14 mouse cellular contexts compared by ENCODE assay signal in the genomic region with DNA sequence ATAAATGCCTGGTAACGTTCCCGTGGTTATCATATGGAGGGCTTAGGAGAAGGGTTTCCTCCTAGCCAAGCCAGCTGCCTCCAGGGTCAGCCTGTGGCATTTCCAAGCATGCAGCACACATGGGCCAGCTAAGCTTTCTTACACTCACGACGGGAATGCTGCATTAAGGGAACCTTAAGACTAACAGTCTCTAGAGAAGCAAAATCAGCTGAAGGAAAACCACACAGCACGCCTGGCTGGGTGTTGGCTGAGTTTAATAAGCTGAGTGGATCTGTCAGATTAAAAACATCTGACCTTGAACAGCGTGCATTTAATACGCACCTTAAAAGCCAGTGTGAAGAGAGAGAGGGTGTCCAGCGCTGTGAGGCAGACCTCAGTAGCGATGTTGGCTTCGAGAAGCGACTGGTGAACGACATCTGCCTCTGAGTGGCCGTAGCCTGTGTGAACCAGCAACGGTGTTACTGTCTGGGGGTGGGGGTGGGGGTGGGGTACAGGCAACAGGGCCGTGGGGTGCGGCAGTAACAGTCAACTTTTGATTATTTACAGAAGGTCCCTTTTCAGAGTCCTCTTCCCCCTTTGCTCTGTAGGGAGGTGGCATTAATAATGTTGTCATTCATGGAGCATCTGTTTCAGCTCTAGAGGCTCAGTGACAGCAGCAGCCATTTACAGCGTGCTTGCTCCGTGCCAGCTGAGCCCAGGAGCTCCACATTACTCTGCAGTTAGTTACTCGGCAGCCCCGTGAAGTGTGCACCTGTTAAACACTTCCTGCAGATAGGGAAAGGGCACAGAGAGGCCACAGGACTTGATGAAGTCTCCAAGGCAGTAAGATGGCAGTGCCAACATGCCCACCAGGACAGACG.
A peak's percentile ranks its signal among the peaks of the same experiment; 100 is the strongest.
DNase-seq lines count a peak whose midpoint lies in the region; ATAC-seq and TF ChIP-seq lines count a peak whose summit lies in the region.
"Had no signal": no experiment of that assay in that cellular context is flagged by ENCODE, and none has a peak within 500 bp of the region (broad histone marks: within the 10 kb centered on the region; RNA-seq: fewer than 3 reads in every experiment).

No protein-coding gene starts in this region.

- peak overlapping the region; percentile 44 for H3K4me2 ChIP-seq in heart, embryonic 14.5 days (ENCODE audit: low read length)
- no peak overlapping the region for H3K4me2 ChIP-seq in neural tube, embryonic 11.5 days (ENCODE audit: low read depth)
- H3K4me2 ChIP-seq in limb, embryonic 12.5 days, result peak overlapping the region; percentile 39
- H3K4me2 ChIP-seq: liver, embryonic 13.5 days; midbrain, embryonic 12.5 days had no signal

- ATAC-seq in heart, embryonic 14.5 days (ENCODE audit: insufficient number of reproducible peaks, insufficient read depth, low FRiP score, low read depth), result no peak
- ATAC-seq in neural tube, embryonic 11.5 days (ENCODE audit: insufficient read depth, low FRiP score, low TSS enrichment), result peak; percentile 52; the same call in 1 of the 2 replicates
- 0 out of 2 replicates have a peak, but pooled peaks have one; percentile 10 for ATAC-seq in limb, embryonic 12.5 days (ENCODE audit: insufficient number of reproducible peaks, insufficient read depth, low FRiP score, low TSS enrichment, low read depth)

- no peak for DNase-seq in heart, embryonic 10.5 days (ENCODE audit: low spot score)
- DNase-seq in neural tube, embryonic 11.5 days (ENCODE audit: low spot score), result no peak
- DNase-seq in neural tube, embryonic 10.5 days (ENCODE audit: extremely low spot score, low spot score), result no peak
- peak; percentile 39 for DNase-seq in retina, postnatal 1 day
- no peak for DNase-seq in adrenal gland, postnatal 10 days
- no peak for DNase-seq in cerebellum, adult 2 months
- DNase-seq: adrenal gland, postnatal 14 days; heart, adult 11 months; liver, embryonic 13.5 days; lung, postnatal 10 days; right cerebral cortex, postnatal 25 days had no signal

- H3K4me1 ChIP-seq in heart, embryonic 14.5 days (ENCODE audit: control insufficient read depth in 2 of 2, insufficient read depth in 2 of 2, low read length in 2 of 2), result peaks cover 2 to 15% of the 10 kb centered on the region in 2 experiments; a peak in 2 of 4 replicates
- peaks cover 18% of the 10 kb centered on the region for H3K4me1 ChIP-seq in heart, embryonic 10.5 days
- H3K4me1 ChIP-seq in neural tube, embryonic 11.5 days (ENCODE audit: control insufficient read depth, insufficient read depth, low read length), result peaks cover 10% of the 10 kb centered on the region; the same call in 1 of the 2 replicates
- peaks cover 16% of the 10 kb centered on the region for H3K4me1 ChIP-seq in limb, embryonic 12.5 days (replicated peaks)
- peaks cover 11% of the 10 kb centered on the region for H3K4me1 ChIP-seq in cerebellum, adult 2 months (ENCODE audit: control insufficient read depth, insufficient read depth, low read length)

- no peaks in the 10 kb centered on the region for H3K9me3 ChIP-seq in heart, embryonic 14.5 days (ENCODE audit: control insufficient read depth, low read length)
- no peaks in the 10 kb centered on the region for H3K9me3 ChIP-seq in heart, embryonic 10.5 days
- no peaks in the 10 kb centered on the region for H3K9me3 ChIP-seq in neural tube, embryonic 11.5 days (ENCODE audit: control insufficient read depth, low read length)
- no peaks in the 10 kb centered on the region for H3K9me3 ChIP-seq in limb, embryonic 12.5 days
- H3K9me3 ChIP-seq: liver, embryonic 13.5 days; midbrain, embryonic 12.5 days had no signal

- H3K36me3 ChIP-seq in heart, embryonic 14.5 days (ENCODE audit: control insufficient read depth, insufficient read depth, low read length), result 0 out of 2 replicates have a peak, but pooled peaks cover 7% of the 10 kb centered on the region
- H3K36me3 ChIP-seq in heart, embryonic 10.5 days, result peaks cover 10% of the 10 kb centered on the region; the same call in 1 of the 2 replicates
- no peaks in the 10 kb centered on the region for H3K36me3 ChIP-seq in neural tube, embryonic 11.5 days (ENCODE audit: control insufficient read depth, insufficient read depth, low read length)
- H3K36me3 ChIP-seq in limb, embryonic 12.5 days, result no peaks in the 10 kb centered on the region
- H3K36me3 ChIP-seq: liver, embryonic 13.5 days; midbrain, embryonic 12.5 days had no signal

- no peaks in the 10 kb centered on the region for H3K27me3 ChIP-seq in heart, embryonic 14.5 days (ENCODE audit: control insufficient read depth, insufficient read depth, low read length)
- no peaks in the 10 kb centered on the region for H3K27me3 ChIP-seq in heart, embryonic 10.5 days (ENCODE audit: insufficient read depth, poor library complexity, severe bottlenecking)
- no peaks in the 10 kb centered on the region for H3K27me3 ChIP-seq in neural tube, embryonic 11.5 days (ENCODE audit: control insufficient read depth, insufficient read depth, low read length)
- 0 out of 2 replicates have a peak, but pooled peaks cover 8% of the 10 kb centered on the region for H3K27me3 ChIP-seq in limb, embryonic 12.5 days
- H3K27me3 ChIP-seq in cerebellum, adult 2 months (ENCODE audit: control insufficient read depth, insufficient read depth, low read length), result no peaks in the 10 kb centered on the region
- H3K27me3 ChIP-seq: liver, embryonic 13.5 days; midbrain, embryonic 12.5 days had no signal

- no peak for TF ChIP-seq CTCF in cerebellum, adult 2 months (IDR thresholded peaks at IDR 0.05; ENCODE audit: borderline replicate concordance, insufficient read depth, low read depth, low read length)

- peak overlapping the region; percentile 38; the same call in 1 of the 2 replicates for H3K9ac ChIP-seq in heart, embryonic 14.5 days (ENCODE audit: low read length)
- no peak overlapping the region for H3K9ac ChIP-seq in neural tube, embryonic 11.5 days (ENCODE audit: low read length)
- H3K9ac ChIP-seq in limb, embryonic 12.5 days (replicated peaks), result no peak overlapping the region
- H3K9ac ChIP-seq: liver, embryonic 13.5 days; midbrain, embryonic 12.5 days had no signal

- H3K27ac ChIP-seq in heart, embryonic 14.5 days (replicated peaks in 1 of 2; ENCODE audit: control insufficient read depth in 1 of 2, insufficient read depth in 1 of 2, low read depth in 2 of 2, low read length in 2 of 2), result no peak overlapping the region
- H3K27ac ChIP-seq in heart, embryonic 10.5 days, result no peak overlapping the region
- no peak overlapping the region for H3K27ac ChIP-seq in neural tube, embryonic 11.5 days (ENCODE audit: low read depth, low read length)
- no peak overlapping the region for H3K27ac ChIP-seq in limb, embryonic 12.5 days
- H3K27ac ChIP-seq in cerebellum, adult 2 months (ENCODE audit: insufficient read depth, low read length), result no peak overlapping the region
- H3K27ac ChIP-seq: liver, embryonic 13.5 days; midbrain, embryonic 12.5 days had no signal

- H3K4me3 ChIP-seq in heart, embryonic 14.5 days (ENCODE audit: control insufficient read depth in 1 of 2, insufficient read depth in 1 of 2, low read depth in 1 of 2, low read length in 2 of 2), result no peak overlapping the region
- H3K4me3 ChIP-seq in heart, embryonic 10.5 days, result no peak overlapping the region
- H3K4me3 ChIP-seq in neural tube, embryonic 11.5 days (ENCODE audit: low read depth, low read length), result no peak overlapping the region
- H3K4me3 ChIP-seq in limb, embryonic 12.5 days (replicated peaks), result no peak overlapping the region
- H3K4me3 ChIP-seq in cerebellum, adult 2 months (replicated peaks; ENCODE audit: insufficient read depth, low read depth, low read length), result no peak overlapping the region
- H3K4me3 ChIP-seq: liver, embryonic 13.5 days; midbrain, embryonic 12.5 days had no signal

- TF ChIP-seq POLR2A in cerebellum, adult 2 months (IDR thresholded peaks at IDR 0.05; ENCODE audit: borderline replicate concordance, insufficient read depth, low read length), result no peak

- 51% methylated on average over 21 of the region's 21 CpGs for WGBS in heart, embryonic 14.5 days
- 64% methylated on average over 21 of the region's 21 CpGs for WGBS in heart, embryonic 10.5 days
- 59% methylated on average over 21 of the region's 21 CpGs for WGBS in neural tube, embryonic 11.5 days
- 21% methylated on average over 21 of the region's 21 CpGs for WGBS in limb, embryonic 12.5 days
- WGBS in cerebellum, adult 2 months, result 43% methylated on average over 21 of the region's 21 CpGs
